Mouse (Mus musculus) liver, adult 2 months (tissue): ENCODE measurements at regions not wholly inside any gene's neighbourhood (a gene's known extent, or its start where the extent isn't known, plus 50 kb on each side); places are given as distances from the start of the nearest gene placed in this dataset.
A peak's percentile ranks its signal among the peaks of the same experiment; 100 is the strongest.

Experiments used
- CTCF ChIP-seq: fragments of 200-500 bp; IDR thresholded peaks from 2 replicates; pipeline ENCODE4 v1.5.1; 2011; ENCODE audit warnings: low read depth, low read length, control low read depth
- POLR2A ChIP-seq: fragments of 200-500 bp; IDR thresholded peaks from 2 replicates; pipeline ENCODE4 v1.6.1; 2011; ENCODE audit warnings: low read length, control low read depth; ENCODE audit not compliant: insufficient read depth; ENCODE audit errors: extremely low read depth

GRCm38 (mm10) chr15:41162793-41163192, 1028.6 kb downstream of the 9330182O14Rik start:
- TF ChIP-seq POLR2A (no peak), CTCF (peak; percentile 64)
